Mouse (Mus musculus) embryo, embryonic 11.5 days (tissue): ENCODE results near the gene Vgf.
A peak's percentile ranks its signal among the peaks of the same experiment; 100 is the strongest.

Source experiments
- DNase-seq: peaks from one replicate; pipeline ENCODE4 v3.0.0-alpha.2; 2012; ENCODE audit warnings: low read depth, low spot score

Gene Vgf

DNA sequence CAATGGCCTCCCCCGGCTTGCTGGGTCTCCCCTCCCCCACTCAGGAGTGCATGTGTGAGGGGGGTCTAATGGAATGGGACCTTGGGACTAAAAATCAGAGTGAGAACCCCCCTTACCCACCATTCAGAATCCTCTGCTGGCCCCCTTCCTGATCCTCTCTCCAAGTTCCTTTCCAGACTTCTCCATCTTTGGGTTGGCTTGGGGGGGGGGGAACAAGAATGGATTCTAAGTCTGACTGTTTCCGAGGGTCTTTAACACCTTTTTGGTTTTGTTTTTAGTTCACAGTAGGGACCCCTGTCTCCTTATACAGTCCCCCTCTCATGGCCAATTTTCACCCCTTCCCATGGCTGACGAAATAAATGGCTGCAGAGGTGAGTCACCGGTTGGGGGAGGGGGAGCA lies at the start of gene Vgf:
Gene Vgf, plus strand, starts transcription at position 301 of the 400 bp plus-strand sequence.
- DNase-seq: no peak

DNA sequence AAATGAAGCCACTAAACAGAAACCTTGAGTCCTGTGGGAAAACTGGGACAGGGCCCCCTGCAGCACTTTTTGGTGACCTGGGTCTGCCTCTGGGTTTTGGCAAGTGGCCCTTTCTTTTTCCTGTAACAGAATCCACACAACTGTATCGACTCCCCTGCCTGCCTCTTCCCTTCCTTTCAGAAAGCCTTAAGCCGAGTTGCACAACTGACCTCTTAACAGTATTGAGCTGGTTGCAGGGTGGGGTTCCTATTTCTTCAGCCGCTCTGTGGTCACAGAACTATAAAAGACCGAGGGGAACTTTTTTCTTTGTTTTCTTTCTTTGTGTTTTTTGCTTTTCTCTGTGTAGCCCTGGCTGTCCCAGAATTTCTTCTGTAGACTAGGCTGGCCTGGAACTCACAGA lies 48.4 kb upstream of the Vgf start:
- DNase-seq: no peak

DNA sequence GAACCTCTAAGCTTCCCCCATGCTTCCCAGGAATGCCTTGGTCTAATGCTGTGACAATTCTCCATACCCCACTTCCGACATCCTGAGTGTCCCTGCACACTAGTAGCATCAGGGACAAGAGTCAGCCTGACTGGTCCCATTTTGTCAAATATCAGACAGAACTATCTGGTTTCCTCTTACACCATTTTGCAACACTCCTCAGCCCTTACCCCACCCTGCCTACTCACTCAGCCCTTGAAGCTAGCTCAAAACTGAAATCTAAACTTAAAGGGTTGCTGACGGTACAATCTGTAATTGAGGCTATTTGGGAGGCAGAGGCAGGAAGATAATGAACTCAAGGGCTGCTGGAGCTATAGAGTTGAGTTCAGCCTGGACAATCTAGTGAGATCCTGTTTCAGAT lies 46.4 kb upstream of the Vgf start:
- DNase-seq: no peak

DNA sequence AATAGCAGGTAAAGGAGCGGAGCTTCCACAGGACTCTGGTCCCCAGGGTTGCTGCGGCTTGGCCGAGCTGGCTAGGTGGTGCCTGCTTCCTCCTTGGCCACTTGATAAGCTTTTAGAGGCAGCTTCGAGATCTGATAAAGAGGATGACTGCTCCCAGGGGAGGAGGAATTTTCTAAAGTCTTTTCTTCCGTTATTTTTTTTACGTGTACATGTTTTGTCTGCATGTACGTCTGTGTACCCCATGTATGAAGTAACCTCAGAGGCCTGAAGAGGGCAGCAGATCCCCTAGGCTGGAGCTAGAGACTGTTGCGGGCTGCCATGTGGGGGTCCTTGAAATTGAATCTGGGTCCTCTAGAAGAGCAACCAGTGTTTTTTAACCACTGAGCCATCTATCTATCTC lies 45.2 kb upstream of the Vgf start:
- no peak for DNase-seq

DNA sequence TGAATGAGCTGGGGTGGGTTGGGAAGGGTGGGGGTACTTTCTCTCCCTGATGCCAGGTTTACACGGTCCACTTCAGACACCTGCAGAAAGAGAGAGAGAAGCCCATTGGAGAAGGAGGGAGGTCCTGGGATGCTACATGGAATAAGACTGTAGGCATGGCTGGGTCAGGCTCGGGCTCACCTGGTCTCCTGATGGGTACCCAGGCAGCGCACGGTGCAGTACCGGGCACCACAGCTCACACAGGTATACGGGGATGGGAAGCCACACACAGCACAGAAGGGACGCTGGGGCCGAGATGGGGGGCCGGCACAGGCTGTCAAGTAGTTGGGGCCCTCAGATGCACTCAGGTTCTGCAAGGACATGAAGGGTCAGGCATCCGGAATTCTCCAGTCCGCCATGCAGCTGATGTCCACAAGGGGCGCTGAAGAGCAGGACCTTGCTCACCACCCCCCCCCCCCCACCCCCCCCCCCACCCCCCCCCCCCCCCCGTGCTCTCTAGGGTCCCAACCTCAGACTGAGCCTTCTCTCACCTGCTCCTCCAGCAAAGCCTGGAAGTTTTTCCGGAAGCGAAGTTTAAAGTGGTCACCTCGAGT lies 43.8 kb upstream of the Vgf start:
- no peak for DNase-seq

DNA sequence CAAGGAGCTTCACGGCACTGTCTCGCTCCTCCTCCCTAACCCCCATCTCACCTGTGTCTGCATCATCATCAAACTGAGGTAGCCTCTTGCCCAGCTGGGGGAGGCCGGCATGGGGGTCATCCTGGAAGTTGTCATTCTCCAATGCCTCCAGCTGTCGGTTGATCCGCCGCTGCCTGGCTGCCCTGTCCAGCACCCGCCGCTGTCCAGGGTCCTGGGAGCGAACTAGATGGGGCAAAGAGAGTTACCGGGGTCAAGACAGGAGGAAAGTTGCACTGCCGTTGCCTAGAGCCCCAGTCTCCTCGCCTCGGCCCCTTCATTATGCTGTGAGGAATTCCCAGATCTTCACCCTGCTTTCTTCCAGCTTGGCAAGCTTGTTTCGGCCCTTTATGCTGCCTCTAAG lies 41.4 kb upstream of the Vgf start:
- no peak for DNase-seq

DNA sequence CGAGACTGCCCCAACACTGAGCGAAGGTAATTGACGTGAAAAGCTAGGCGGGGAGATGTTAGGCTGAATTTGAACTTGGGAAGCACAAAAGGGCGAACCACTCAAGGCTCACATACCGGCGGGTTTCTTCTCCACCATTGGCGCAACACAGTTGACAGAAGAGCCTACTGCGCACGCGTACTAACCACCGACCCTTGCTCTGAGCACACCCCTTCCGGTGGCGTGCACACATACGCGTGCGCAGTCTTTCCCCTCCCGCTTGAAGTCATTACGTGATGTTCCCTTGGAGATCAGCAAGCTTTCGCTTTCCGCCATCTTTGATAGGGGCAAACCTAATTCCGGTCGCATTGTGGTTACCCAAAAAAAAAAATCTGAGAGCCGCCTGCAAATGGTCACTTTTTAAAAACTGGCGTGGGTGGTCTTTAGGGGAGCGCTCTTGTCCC lies 39.5 kb upstream of the Vgf start, which contains the start of gene Plod3:
Gene Plod3, plus strand, starts transcription at position 325 of the 443 bp plus-strand sequence.
- DNase-seq: peak; percentile 99

DNA sequence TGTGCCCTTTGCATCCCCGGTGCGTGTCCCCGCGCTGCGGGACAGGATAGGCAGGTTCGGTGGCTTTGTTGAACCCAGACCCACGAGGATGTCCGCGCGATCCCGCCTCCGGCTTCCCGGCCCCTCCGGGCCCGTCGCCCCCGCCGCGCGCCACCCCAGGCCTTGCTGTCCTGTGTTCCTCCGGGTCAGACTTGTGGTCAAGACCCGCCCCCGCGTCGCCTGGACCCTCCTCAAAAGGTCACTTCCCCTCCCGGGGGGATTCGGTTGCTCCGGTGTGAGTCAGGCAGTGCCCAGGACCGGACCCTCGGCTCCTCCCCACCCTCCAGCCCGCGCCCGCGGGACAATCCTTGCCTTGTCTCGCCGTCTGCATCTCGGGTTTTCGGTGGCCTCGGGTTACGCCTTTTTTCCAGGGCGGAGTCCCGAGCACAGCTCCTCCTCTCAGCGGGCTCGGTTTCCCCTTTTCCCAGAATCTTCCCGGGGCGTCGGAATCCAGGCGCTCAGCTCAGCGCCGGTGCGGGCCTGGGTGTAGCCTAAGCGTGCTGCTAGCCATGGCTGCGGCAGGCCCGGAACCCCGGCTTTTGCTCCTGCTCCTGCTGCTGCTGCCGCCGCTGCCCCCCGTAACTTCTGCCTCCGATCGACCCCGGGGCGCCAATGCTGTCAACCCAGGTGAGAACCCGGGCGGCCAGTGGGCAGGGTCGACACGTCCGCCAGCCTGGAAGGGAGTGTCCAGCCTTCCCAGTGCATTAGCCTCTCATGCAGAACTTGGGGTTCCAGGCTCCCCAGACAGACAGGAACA lies 38.9 kb upstream of the Vgf start:
- peak; percentile 59 for DNase-seq

DNA sequence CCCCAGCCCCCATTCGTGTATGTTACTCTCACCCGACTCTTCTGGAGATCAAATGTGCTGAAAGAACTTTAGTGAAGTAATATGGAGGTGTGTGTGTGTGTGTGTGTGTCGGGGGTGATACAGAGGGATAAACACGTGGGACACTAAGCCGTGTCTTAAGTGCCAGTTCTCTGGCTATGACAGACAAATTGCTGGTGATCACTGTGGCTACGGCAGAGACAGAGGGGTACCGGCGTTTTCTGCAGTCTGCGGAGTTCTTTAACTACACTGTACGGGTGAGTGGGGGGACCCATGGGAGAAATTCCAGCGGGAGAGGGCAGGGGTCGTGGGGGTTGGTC lies 38.3 kb upstream of the Vgf start, which contains the start of gene Znhit1:
Gene Znhit1, minus strand, starts transcription at position 88 of the 338 bp plus-strand sequence.
- DNase-seq: no peak

DNA sequence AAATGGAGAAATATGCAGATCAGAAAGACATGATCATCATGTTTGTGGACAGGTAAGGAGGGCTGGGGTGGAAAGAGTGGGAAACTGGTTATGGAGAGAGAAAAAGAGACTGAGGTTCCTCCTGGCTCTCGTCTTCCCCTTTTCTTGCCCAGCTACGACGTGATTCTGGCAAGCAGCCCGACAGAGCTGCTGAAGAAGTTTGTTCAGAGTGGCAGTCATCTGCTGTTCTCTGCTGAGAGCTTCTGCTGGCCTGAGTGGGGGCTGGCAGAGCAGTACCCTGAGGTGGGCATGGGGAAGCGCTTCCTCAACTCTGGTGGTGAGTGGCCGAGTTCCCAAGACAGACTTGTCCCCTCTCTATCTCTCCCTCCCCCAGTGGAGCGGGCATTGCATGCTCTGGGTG lies 37.8 kb upstream of the Vgf start:
- no peak for DNase-seq

DNA sequence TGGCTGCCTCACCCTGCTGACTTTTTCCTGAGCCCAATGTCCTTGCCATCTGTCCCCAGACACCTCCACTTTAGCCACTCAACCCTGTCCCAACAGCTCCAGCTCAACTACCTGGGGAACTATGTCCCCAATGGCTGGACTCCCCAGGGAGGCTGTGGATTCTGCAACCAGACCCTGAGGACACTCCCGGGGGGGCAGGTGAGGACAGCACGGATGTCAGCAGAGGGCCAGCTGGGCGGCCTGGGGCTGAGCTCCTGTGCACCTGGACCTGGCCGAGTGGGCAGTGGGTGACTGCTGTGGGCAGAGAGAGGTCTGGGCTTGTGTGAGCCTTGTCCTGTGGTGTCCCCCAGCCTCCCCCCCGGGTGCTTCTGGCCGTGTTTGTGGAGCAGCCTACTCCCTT lies 36.4 kb upstream of the Vgf start:
- DNase-seq: no peak

DNA sequence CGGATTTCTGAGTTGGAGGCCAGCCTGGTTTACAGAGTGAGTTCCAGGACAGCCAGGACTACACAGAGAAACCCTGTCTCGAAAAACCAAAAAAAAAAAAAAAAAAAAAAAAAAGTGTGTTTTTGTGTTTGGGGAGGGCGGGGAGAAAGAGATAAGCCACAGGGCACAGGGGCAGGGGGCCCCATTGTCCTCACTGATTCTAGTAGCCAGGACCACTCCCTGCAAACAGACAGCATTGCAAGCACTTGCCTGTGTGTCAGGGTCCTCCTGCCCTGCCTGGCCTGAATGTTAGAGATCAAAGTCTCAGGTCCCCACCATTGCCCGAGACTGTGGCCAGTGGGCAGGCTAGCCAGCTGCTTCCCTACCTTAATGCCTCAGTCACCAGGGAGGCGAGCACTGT lies 26.7 kb upstream of the Vgf start:
- DNase-seq: no peak

DNA sequence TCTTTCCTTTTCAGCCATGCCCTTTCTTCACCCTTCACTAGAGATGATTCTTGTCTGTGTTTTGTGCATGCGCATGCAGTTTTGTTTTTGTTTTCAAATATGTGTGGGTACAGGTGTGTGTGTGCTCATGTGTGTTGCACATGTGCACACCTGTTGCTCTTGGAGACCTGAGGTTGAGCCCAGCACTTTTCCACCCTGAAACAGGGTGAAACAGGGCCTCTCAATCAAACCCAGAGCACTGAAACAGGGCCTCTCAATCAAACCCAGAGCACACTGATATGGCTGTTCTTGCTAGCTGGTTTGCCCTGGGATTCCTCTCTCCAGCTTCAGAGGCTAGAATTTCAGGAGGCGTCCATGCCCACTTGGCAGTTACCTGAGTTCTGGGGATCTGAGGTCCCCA lies 25.6 kb upstream of the Vgf start:
- no peak for DNase-seq

DNA sequence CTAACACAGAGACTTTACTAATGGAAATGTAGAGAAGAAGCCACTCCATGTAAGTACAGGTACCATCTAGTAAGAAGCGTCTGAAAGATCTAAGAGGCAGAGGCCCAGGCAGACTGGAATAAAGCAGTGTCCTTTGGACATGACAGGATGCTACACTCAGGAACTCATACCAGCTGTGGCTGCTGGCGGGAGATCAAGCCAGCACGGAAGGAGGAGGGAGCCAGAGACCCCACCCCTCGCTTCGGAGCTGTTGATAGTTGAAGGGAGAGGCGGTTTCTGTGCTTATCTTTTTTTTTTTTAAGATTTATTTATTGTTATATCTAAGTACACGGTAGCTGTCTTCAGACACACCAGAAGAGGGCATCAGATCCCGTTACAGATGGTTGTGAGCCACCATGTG lies 18.9 kb upstream of the Vgf start:
- no peak for DNase-seq

DNA sequence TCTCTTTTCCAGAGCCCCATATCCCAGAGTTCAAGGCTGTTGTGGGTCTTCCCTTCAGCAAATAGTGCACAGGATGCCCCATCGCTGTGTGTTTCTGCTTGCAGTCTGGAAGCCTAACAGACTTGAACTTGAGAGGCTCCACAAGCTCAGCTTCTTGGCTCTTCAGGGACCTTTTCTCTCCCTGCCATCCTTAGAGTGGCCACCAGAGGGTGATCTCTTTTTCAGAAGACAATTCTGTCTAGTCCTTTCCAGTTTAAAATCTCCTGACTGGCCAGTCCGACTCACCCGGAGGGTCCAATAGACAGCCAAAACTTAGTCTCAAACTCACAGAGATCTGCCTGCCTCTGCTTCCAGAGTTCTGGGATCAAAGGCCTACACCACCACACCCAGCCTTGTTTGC lies 16.2 kb upstream of the Vgf start:
- DNase-seq: no peak

DNA sequence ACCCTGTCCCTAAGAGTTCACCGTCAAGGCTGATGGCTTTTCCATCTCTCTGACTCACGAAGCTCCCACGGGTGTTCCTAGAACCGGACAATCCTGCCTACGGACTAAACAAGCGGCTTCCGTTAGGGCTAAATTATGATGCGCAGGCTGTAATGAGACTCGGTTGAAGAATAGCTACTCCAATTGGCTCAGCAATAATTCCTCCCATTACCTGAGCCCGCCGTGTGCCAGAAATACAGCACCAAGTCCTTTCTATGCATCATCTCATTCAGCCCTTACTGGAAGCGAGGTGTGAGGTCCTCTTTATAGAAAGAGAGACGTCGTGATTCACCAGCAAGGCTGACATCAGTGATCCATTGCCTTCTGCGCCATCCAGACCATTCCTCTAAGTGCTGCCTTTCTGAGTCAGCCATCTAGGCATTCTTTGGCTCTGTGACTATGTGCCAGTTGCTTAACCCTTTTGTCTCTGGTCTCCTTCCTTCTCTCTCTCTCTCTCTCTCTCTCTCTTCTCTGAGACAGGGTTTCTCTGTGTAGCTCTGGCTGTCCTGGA lies 13.7 kb upstream of the Vgf start:
- DNase-seq: no peak

DNA sequence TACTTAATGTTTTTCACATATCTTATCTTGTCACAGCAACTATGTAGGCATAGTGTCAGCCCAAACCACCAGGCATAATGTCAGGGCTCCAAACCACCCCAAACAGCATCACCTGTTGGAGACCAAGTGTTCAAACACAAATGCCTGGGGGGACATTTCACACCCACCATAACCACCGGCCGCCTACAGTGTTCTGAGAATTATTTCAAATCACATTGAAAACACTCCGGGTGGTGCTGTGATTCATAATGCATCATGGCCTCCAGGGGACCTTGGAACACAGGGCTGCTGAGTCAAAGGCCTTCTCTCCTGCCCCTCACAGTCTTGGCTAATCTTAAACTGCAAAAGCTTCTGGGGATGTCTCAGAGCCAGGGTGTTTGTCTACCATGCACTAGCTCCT lies 10.3 kb upstream of the Vgf start:
- no peak for DNase-seq

DNA sequence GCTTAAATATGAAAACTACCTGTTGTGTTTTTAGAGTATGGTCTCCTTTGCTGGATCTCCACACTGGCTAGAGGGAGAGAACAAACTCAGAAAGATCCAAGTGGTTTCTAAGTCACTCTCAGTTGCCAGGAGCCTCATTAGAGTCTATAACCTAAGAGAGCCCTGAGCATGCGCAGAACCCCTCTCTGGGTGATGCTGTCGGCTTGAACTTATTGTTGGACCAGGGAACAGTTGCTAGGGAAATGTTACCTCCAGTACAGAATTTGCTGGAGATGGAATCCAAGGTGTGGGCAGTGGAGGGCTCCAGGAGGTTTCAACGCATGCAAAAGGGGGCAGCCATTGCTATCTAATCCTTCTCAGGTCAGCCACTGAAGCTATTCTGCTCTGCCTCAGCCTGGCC lies 1.9 kb upstream of the Vgf start:
- no peak for DNase-seq

DNA sequence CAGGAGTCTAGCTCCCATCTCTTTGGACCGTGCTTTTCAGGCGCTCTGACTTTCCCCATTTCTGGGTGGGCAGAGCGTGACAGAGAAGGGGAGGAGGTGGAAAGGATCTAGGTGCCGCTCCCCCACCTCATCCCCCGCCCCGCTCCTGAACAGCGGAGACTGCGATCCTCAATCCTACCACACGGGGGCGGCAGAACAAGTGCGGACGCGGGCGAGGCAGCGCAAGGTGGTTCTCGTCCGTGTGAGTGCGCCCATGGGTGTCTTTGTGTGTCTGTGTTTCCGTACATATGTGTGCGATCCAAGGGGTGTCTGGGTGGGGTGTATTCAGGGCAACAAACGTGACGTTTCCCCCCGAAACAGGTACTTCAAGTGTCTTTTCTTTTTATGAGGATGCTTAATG lies 1.1 kb upstream of the Vgf start:
- DNase-seq: peak; percentile 62

DNA sequence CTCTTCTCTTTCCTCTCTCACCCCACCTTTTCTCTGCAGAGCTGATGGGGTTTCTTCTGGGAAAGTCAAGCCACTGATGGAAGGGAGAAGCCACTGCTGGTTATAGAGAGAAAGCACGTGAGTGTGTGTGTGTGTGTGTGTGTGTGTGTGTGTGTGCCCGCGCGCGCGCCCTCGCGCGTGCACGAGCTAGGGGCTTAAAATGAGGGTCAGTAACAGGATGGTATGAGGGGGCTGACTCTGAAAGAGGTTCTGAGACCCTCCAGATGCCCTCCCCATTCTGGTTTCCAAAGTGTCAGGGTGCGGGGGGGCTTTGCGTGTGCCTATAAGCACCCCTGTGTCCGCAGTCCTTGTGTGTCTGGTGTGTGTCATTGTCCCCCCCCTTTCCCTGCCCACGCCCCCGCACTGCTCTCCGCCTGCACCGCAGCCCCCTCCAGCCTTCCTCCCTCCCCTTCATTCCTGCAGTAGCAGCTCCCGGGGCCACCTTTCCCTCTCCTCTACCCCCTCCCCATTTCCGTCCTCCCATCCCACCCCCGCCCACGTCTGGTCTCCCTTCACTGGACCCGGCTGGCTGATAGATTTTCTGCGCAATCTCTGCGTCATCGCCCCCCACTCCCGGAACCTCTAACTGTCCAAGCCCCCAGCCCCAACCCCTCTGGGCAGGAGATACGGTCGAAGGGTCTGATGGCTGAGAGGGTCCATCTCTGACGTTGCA lies 2.5 kb downstream of the Vgf start:
- no peak for DNase-seq

DNA sequence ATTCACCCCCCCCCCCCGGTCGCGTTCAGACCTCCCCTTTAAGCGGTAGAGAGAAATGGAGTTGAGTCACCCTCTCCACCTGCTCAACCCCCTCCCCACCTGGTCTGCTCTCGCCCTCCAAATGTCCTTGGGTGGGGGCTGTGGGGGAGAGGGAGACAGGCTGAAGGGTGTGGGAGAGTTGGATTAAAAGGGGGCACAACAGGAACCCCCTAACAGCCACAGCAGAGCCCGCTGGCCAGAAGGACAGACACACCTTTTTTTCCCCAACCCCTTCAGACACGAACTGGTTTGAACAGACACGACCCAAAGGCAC lies 3.0 kb downstream of the Vgf start:
- no peak for DNase-seq

DNA sequence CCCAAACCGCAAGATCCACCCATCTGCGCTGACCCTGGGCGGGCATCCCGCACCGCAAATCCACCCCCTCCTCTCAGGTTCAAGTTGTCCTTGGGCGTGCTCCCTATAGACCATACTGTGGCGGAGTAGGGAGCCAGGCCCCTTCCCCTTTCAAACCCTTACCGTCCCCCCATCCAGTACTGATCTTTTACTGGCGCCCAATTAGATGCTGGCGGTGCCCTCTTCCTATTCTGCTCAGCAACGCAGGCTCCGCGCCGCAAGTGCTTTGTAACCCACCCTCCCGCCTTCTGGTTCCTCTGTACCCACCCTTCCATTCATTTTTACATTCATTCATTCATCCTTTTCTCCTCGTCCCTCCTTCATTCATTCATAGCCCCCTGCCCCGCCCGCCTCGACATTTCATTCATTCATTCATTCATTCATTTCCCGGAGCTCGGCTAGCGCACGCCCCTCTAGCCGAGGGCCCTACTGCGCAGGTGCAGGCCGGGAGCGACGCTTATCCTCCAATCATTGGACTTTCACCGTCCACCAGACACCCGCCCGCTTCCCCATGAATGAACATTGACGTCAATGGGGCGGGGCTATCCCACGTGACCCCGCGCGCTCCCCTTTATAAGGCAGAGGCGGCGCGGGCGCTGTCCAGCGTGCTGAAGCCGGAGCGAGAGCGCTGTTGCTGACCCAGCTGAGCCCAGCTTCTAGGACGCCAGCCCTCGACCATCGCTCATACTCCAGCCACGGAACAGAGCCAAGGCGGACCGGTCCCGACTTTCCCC lies 3.6 kb downstream of the Vgf start:
- peak; percentile 96 for DNase-seq
